Mouse (Mus musculus) testis, adult 2 months (tissue): Measurements from ENCODE around the gene Atic.

Source experiments
- CTCF ChIP-seq: fragments of 200-500 bp; IDR thresholded peaks from 2 replicates; pipeline ENCODE4 v1.5.1; 2012; ENCODE audit warnings: low read depth, mild to moderate bottlenecking, inconsistent platforms, low read length, moderate library complexity; ENCODE audit not compliant: control insufficient read depth, insufficient read depth, insufficient replicate concordance
- POLR2A ChIP-seq: fragments of 200-500 bp; IDR thresholded peaks from 2 replicates; pipeline ENCODE4 v1.6.1; 2012; ENCODE audit warnings: low read depth, mild to moderate bottlenecking, inconsistent platforms, low read length, moderate library complexity; ENCODE audit not compliant: control insufficient read depth

- TF ChIP-seq CTCF (no peak), POLR2A (no peak)
Observed at GRCm38 (mm10) chr1:71580408-71580807, 23.5 kb downstream of the Atic start.
